Mouse (Mus musculus): ENCODE results near the gene Gm648. TPM values are rescaled to one million over a fixed set of nuclear protein-coding genes. Genes with fewer than 3 reads are reported as not detected.
"Not testable (repeated sequence)": the region's sequence is repeated elsewhere in the genome, so short reads cannot be mapped to it uniquely, and the experiment has no call there.

Gene Gm648
- not detected for total RNA-seq (2021)
- long read RNA-seq, experiment 1: 0 reads
- long read RNA-seq, experiment 2: 0 reads

- DNase-seq: no peak
Observed at GRCm38 (mm10) chrX:56549506-56549905, at the start of gene Gm648. TSS of gene Gm648 (minus strand) at chrX:56549606.

GRCm38 (mm10) chrX:56597887-56598640 lies 48.7 kb upstream of the Gm648 start, which contains the start of gene Mmgt1:
TSS of gene Mmgt1 (minus strand) at chrX:56598069.
- DNase-seq: peak; percentile 93

GRCm38 (mm10) chrX:56597219-56597886 lies 47.9 kb upstream of the Gm648 start:
- DNase-seq: peak; percentile 39

- no peak for DNase-seq
Observed at GRCm38 (mm10) chrX:56578200-56578599, 28.8 kb upstream of the Gm648 start.

- peak; percentile 6 for DNase-seq
Observed at GRCm38 (mm10) chrX:56572465-56572864, 23.1 kb upstream of the Gm648 start.

- no peak for DNase-seq
Observed at GRCm38 (mm10) chrX:56553584-56553983, 4.2 kb upstream of the Gm648 start.

- peak; percentile 13 for DNase-seq
Observed at GRCm38 (mm10) chrX:56537162-56537561, 12.2 kb downstream of the Gm648 start.

GRCm38 (mm10) chrX:56531266-56531665 lies 18.1 kb downstream of the Gm648 start:
- DNase-seq: peak; percentile 76

GRCm38 (mm10) chrX:56524442-56524841 lies 25.0 kb downstream of the Gm648 start, which contains the start of gene Gm10477:
TSS of gene Gm10477 (plus strand) at chrX:56524742.
- not testable (repeated sequence) for DNase-seq

GRCm38 (mm10) chrX:56497241-56497640 lies 52.2 kb downstream of the Gm648 start:
- DNase-seq: peak; percentile 65

Small RNAs within 50 kb of the gene (microRNA-seq; reads per million reads assigned to microRNA genes)
- gene Mir5116: not detected

Other genes starting within 250 kb of the Gm648 start
- 1 to 10 TPM; 3.5 to 4.4 TPM for gene Zfp449, start 203.2 kb downstream of the Gm648 start, total RNA-seq (2021)
- gene Smim10l2a, start 175.0 kb downstream of the Gm648 start, total RNA-seq (2021): 1 to 10 TPM; 1.2 to 1.8 TPM
- not detected for gene Gm2174, start 101.6 kb downstream of the Gm648 start, total RNA-seq (2021)
- 10 to 100 TPM; 22.7 to 27.8 TPM for gene Ints6l, start 94.7 kb downstream of the Gm648 start, total RNA-seq (2021)
- gene Gm10477, start 24.9 kb downstream of the Gm648 start, total RNA-seq (2021): not detected
- 10 to 100 TPM; 24.2 to 26.9 TPM for gene Mmgt1, start 48.5 kb upstream of the Gm648 start, total RNA-seq (2021)
- gene Slc9a6, start 60.2 kb upstream of the Gm648 start, total RNA-seq (2021): 10 to 100 TPM; 22.3 to 22.5 TPM
- 100 to 1,000 TPM; 146 to 212 TPM for gene Fhl1, start 182.2 kb upstream of the Gm648 start, total RNA-seq (2021)